Mouse (Mus musculus) forebrain, embryonic 13.5 days (tissue): ENCODE measurements around the gene Arnt. TPM values are rescaled to one million over a fixed set of nuclear protein-coding genes. Genes with fewer than 3 reads are reported as not detected.

ENCODE experiments used
- ATAC-seq: fragments of 200-750 bp; cut with Nextera tagmentation; 2 replicates; pipeline ENCODE4 v1.8.0; 2017
- H3K27ac ChIP-seq: fragments of 300-500 bp; sonication (generic); 2 replicates; pipeline ENCODE4 v1.5.1; 2015; ENCODE audit warnings: inconsistent platforms, mild to moderate bottlenecking, moderate library complexity
- H3K27me3 ChIP-seq: fragments of 300-500 bp; sonication (generic); 2 replicates; pipeline ENCODE4 v1.6.1; 2015; ENCODE audit warnings: mild to moderate bottlenecking, inconsistent platforms
- H3K36me3 ChIP-seq: fragments of 300-500 bp; sonication (generic); 2 replicates; pipeline ENCODE4 v1.6.1; 2015; ENCODE audit warnings: mild to moderate bottlenecking, inconsistent platforms; ENCODE audit not compliant: poor library complexity, severe bottlenecking
- H3K4me1 ChIP-seq: fragments of 300-500 bp; sonication (generic); 2 replicates; pipeline ENCODE4 v1.6.1; 2015; ENCODE audit warnings: inconsistent platforms
- H3K4me2 ChIP-seq: fragments of 300-500 bp; sonication (generic); 2 replicates; pipeline ENCODE4 v1.6.1; 2015; ENCODE audit warnings: inconsistent platforms, mild to moderate bottlenecking, moderate library complexity
- H3K4me3 ChIP-seq: fragments of 300-500 bp; sonication (generic); 2 replicates; pipeline ENCODE4 v1.5.1; 2015; ENCODE audit warnings: mild to moderate bottlenecking, inconsistent platforms
- H3K9ac ChIP-seq: fragments of 300-500 bp; sonication (generic); 2 replicates; pipeline ENCODE4 v1.6.1; 2015; ENCODE audit warnings: mild to moderate bottlenecking, inconsistent platforms
- H3K9me3 ChIP-seq: fragments of 300-500 bp; sonication (generic); replicated peaks from 2 replicates; pipeline ENCODE4 v1.6.1; 2016; ENCODE audit warnings: inconsistent platforms
- WGBS: fragments of 180-500 bp; shearing (Covaris S2); methylation state at CpG from one replicate; pipeline ENCODE4 v1.1.7; 2015; 5-methylcytosine and 5-hydroxymethylcytosine counted together
- polyA plus RNA-seq: library from polyadenylated mRNA; unstranded; fragments of >200 nt; fragmentation: Nextera tagmentation; extraction: Ambion mirVana; gene quantifications from 2 replicates; pipeline ENCODE4 v1.2.1, GENCODE M21; 2015

Arnt gene
- polyA plus RNA-seq, 1 experiment from 2014 or later, result 24.8 TPM

- WGBS, result 27% methylated on average over 10 of the region's 10 CpGs
Observed at GRCm38 (mm10) chr3:95517493-95517898, 83.3 kb downstream of the Arnt start.

GRCm38 (mm10) chr3:95518891-95519290, 84.7 kb downstream of the Arnt start:
- no peak overlapping the region for H3K27ac ChIP-seq
- no peak overlapping the region for H3K9ac ChIP-seq
- no peak overlapping the region for H3K4me3 ChIP-seq
- no peak for ATAC-seq
- H3K4me1 ChIP-seq, result no peaks in the 10 kb centered on the region; the same call in 1 of the 2 replicates
- no peaks in the 10 kb centered on the region for H3K36me3 ChIP-seq
- no peaks in the 10 kb centered on the region for H3K27me3 ChIP-seq
- no peak overlapping the region for H3K4me2 ChIP-seq
- 85% methylated on average over 7 of the region's 7 CpGs for WGBS
- H3K9me3 ChIP-seq, result no peaks in the 10 kb centered on the region

More at GRCm38 (mm10) chr3:95517493-95517898, 83.3 kb downstream of the Arnt start:
- peak; percentile 74 for ATAC-seq
- no peaks in the 10 kb centered on the region for H3K36me3 ChIP-seq
- H3K4me1 ChIP-seq, result no peaks in the 10 kb centered on the region; the same call in 1 of the 2 replicates
- no peak overlapping the region for H3K9ac ChIP-seq
- H3K4me2 ChIP-seq, result no peak overlapping the region
- no peaks in the 10 kb centered on the region for H3K9me3 ChIP-seq
- H3K4me3 ChIP-seq, result no peak overlapping the region
- H3K27ac ChIP-seq, result no peak overlapping the region
- no peaks in the 10 kb centered on the region for H3K27me3 ChIP-seq

GRCm38 (mm10) chr3:95519315-95519714, 85.1 kb downstream of the Arnt start:
- Histone ChIP-seq H3K36me3 (no peaks in the 10 kb centered on the region), H3K9me3 (no peaks in the 10 kb centered on the region), H3K4me1 (no peaks in the 10 kb centered on the region; the same call in 1 of the 2 replicates), H3K4me2 (no peak overlapping the region), H3K27me3 (no peaks in the 10 kb centered on the region), H3K4me3 (no peak overlapping the region), H3K27ac (no peak overlapping the region), H3K9ac (no peak overlapping the region)
- no peak for ATAC-seq
- WGBS, result 79% methylated on average over 2 of the region's 2 CpGs

GRCm38 (mm10) chr3:95520100-95520499, 85.9 kb downstream of the Arnt start:
- Histone ChIP-seq H3K4me2 (no peak overlapping the region), H3K4me1 (no peaks in the 10 kb centered on the region; the same call in 1 of the 2 replicates), H3K4me3 (no peak overlapping the region), H3K9ac (no peak overlapping the region), H3K27ac (no peak overlapping the region), H3K36me3 (no peaks in the 10 kb centered on the region), H3K27me3 (no peaks in the 10 kb centered on the region), H3K9me3 (no peaks in the 10 kb centered on the region)
- 89% methylated on average over 3 of the region's 3 CpGs for WGBS
- no peak for ATAC-seq

GRCm38 (mm10) chr3:95521168-95521567, 87.0 kb downstream of the Arnt start:
- H3K9me3 ChIP-seq, result no peaks in the 10 kb centered on the region
- H3K4me2 ChIP-seq, result no peak overlapping the region
- H3K36me3 ChIP-seq, result no peaks in the 10 kb centered on the region
- H3K4me1 ChIP-seq, result no peaks in the 10 kb centered on the region; the same call in 1 of the 2 replicates
- ATAC-seq, result no peak
- H3K27ac ChIP-seq, result no peak overlapping the region
- WGBS, result 91% methylated on average over 10 of the region's 10 CpGs
- H3K4me3 ChIP-seq, result no peak overlapping the region
- no peaks in the 10 kb centered on the region for H3K27me3 ChIP-seq
- no peak overlapping the region for H3K9ac ChIP-seq

GRCm38 (mm10) chr3:95523662-95524061, 89.5 kb downstream of the Arnt start:
- Histone ChIP-seq H3K27me3 (no peaks in the 10 kb centered on the region), H3K36me3 (no peaks in the 10 kb centered on the region), H3K4me2 (no peak overlapping the region), H3K9ac (no peak overlapping the region), H3K4me1 (no peaks in the 10 kb centered on the region), H3K27ac (no peak overlapping the region), H3K9me3 (no peaks in the 10 kb centered on the region), H3K4me3 (no peak overlapping the region)
- no peak for ATAC-seq
- WGBS, result 90% methylated on average over 3 of the region's 3 CpGs

- ATAC-seq, result no peak
- WGBS, result 67% methylated on average over 2 of the region's 2 CpGs
- no peak overlapping the region for H3K27ac ChIP-seq
Observed at GRCm38 (mm10) chr3:95524673-95525072, 90.5 kb downstream of the Arnt start.

GRCm38 (mm10) chr3:95526111-95526510, 91.9 kb downstream of the Arnt start:
- H3K9ac ChIP-seq, result no peak overlapping the region
- ATAC-seq, result no peak
- H3K9me3 ChIP-seq, result no peaks in the 10 kb centered on the region
- no peak overlapping the region for H3K27ac ChIP-seq
- H3K36me3 ChIP-seq, result no peaks in the 10 kb centered on the region
- no peak overlapping the region for H3K4me2 ChIP-seq
- H3K4me3 ChIP-seq, result no peak overlapping the region
- H3K27me3 ChIP-seq, result no peaks in the 10 kb centered on the region
- H3K4me1 ChIP-seq, result no peaks in the 10 kb centered on the region

More at GRCm38 (mm10) chr3:95524673-95525072, 90.5 kb downstream of the Arnt start:
- Histone ChIP-seq H3K27me3 (no peaks in the 10 kb centered on the region), H3K4me2 (no peak overlapping the region), H3K9ac (no peak overlapping the region), H3K4me1 (no peaks in the 10 kb centered on the region), H3K4me3 (no peak overlapping the region), H3K36me3 (no peaks in the 10 kb centered on the region), H3K9me3 (no peaks in the 10 kb centered on the region)

- 91% methylated on average over 8 of the region's 8 CpGs for WGBS
- no peak for ATAC-seq
- Histone ChIP-seq H3K27ac (no peak within 1 kb of the TSS), H3K9ac (no peak within 1 kb of the TSS), H3K9me3 (no peaks in the 10 kb centered on the region), H3K4me3 (no peak within 1 kb of the TSS), H3K4me2 (no peak within 1 kb of the TSS), H3K36me3 (no peaks in the 10 kb centered on the region), H3K4me1 (no peaks in the 10 kb centered on the region), H3K27me3 (no peaks in the 10 kb centered on the region)
Observed at GRCm38 (mm10) chr3:95526622-95527211, 92.5 kb downstream of the Arnt start, which contains the start of gene Ctss. Ctss (plus strand) TSS chr3:95526786.

GRCm38 (mm10) chr3:95529814-95530213, 95.6 kb downstream of the Arnt start:
- H3K4me2 ChIP-seq, result no peak overlapping the region
- H3K9ac ChIP-seq, result no peak overlapping the region
- no peaks in the 10 kb centered on the region for H3K36me3 ChIP-seq
- WGBS, result 93% methylated on average over 6 of the region's 6 CpGs
- no peak overlapping the region for H3K27ac ChIP-seq
- no peak overlapping the region for H3K4me3 ChIP-seq
- H3K27me3 ChIP-seq, result no peaks in the 10 kb centered on the region
- no peaks in the 10 kb centered on the region for H3K9me3 ChIP-seq
- ATAC-seq, result no peak
- H3K4me1 ChIP-seq, result no peaks in the 10 kb centered on the region

- Histone ChIP-seq H3K4me2 (no peak overlapping the region), H3K27me3 (no peaks in the 10 kb centered on the region), H3K27ac (no peak overlapping the region), H3K9ac (no peak overlapping the region), H3K36me3 (no peaks in the 10 kb centered on the region), H3K4me1 (no peaks in the 10 kb centered on the region), H3K9me3 (no peaks in the 10 kb centered on the region), H3K4me3 (no peak overlapping the region)
- ATAC-seq, result no peak
- 97% methylated on average over 1 of the region's 1 CpGs for WGBS
Observed at GRCm38 (mm10) chr3:95531025-95531424, 96.8 kb downstream of the Arnt start.

GRCm38 (mm10) chr3:95533364-95533763, 99.2 kb downstream of the Arnt start:
- H3K36me3 ChIP-seq, result no peaks in the 10 kb centered on the region
- 91% methylated on average over 5 of the region's 5 CpGs for whole genome bisulfite sequencing
- H3K4me2 ChIP-seq, result no peak overlapping the region
- H3K27me3 ChIP-seq, result no peaks in the 10 kb centered on the region
- H3K9ac ChIP-seq, result no peak overlapping the region
- no peak overlapping the region for H3K27ac ChIP-seq
- H3K4me1 ChIP-seq, result no peaks in the 10 kb centered on the region
- no peak overlapping the region for H3K4me3 ChIP-seq
- no peak for ATAC-seq
- H3K9me3 ChIP-seq, result no peaks in the 10 kb centered on the region

- WGBS, result 83% methylated on average over 1 of the region's 1 CpGs
- H3K4me3 ChIP-seq, result no peak overlapping the region
- H3K36me3 ChIP-seq, result no peaks in the 10 kb centered on the region
- no peak for ATAC-seq
- no peak overlapping the region for H3K4me2 ChIP-seq
- no peaks in the 10 kb centered on the region for H3K4me1 ChIP-seq
- no peak overlapping the region for H3K9ac ChIP-seq
- no peak overlapping the region for H3K27ac ChIP-seq
- H3K27me3 ChIP-seq, result no peaks in the 10 kb centered on the region
- no peaks in the 10 kb centered on the region for H3K9me3 ChIP-seq
Observed at GRCm38 (mm10) chr3:95534927-95535326, 100.7 kb downstream of the Arnt start.
